Mouse (Mus musculus) G1E (cell line): Measurements from ENCODE around the gene Lrba.

Experiments
- CTCF ChIP-seq: IDR thresholded peaks from 2 replicates; pipeline ENCODE4 v1.5.1; 2012; ENCODE audit warnings: low read depth, low read length, inconsistent platforms, mixed read lengths
- GATA1 ChIP-seq: IDR thresholded peaks from 2 replicates; pipeline ENCODE4 v1.6.1; 2012; ENCODE audit warnings: borderline replicate concordance, low read length, inconsistent platforms, mixed read lengths

DNA sequence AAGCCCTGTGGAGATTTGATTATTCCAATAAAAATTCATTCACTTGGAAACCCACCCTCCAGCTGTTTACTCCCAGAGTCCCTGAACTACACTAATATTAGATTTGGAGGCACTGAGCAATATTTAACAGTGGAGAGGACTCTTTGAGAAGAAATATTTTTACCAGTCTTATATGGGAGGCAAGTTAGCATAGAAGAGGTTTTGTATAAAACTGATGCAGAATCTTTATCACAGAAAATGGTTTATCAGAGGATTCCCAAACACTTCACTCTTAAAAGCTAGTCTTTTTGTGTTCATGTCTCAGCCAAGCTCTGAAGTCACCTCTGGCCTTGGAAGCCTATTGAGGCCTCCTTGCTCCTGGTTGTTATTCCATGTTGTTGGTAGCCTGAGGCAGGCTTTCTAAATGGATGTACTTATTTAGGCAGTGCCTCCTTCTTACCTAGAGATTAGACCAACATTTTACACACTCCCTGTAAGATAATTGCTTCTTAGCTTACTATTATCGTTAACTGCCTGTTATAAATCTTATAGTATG lies 317.4 kb downstream of the Lrba start:
- no peak for TF ChIP-seq CTCF
- no peak for TF ChIP-seq GATA1
